Mouse (Mus musculus) C2C12 (cell line): Measurements from ENCODE around the gene Syp.

ENCODE experiments used
- CTCF ChIP-seq: IDR thresholded peaks from one replicate; pipeline ENCODE4 v1.5.1; 2011; ENCODE audit not compliant: control insufficient read depth, insufficient read depth, insufficient read length
- USF1 ChIP-seq: IDR thresholded peaks from one replicate; pipeline ENCODE4 v1.6.1; 2011; ENCODE audit warnings: low read depth, mild to moderate bottlenecking, control low read depth, moderate library complexity

- peak; percentile 76 for TF ChIP-seq CTCF
- TF ChIP-seq USF1 = no peak
These were observed 41.3 kb downstream of the Syp start for GRCm38 (mm10) chrX:7679405-7680056.
